Mouse (Mus musculus): ENCODE data around the gene Cenpp. TPM values are rescaled to one million over a fixed set of nuclear protein-coding genes. Genes with fewer than 3 reads are reported as not detected.

The Cenpp gene
- 1 to 10 TPM; 2.6 to 3.7 TPM for polyA plus RNA-seq (2017; shearing (Covaris generic))

GRCm38 (mm10) chr13:49652481-49653179 lies at the start of gene Cenpp, which contains the start of gene Nol8:
TSS of gene Cenpp (minus strand) at chr13:49652785.
TSS of gene Nol8 (plus strand) at chr13:49653078.

GRCm38 (mm10) chr13:49681351-49682232 lies 29.0 kb upstream of the Cenpp start, which contains the start of gene Iars:
TSS of gene Iars (plus strand) at chr13:49682100.

GRCm38 (mm10) chr13:49607714-49608113 lies 44.9 kb downstream of the Cenpp start, which contains the start of gene Ogn:
TSS of gene Ogn (plus strand) at chr13:49608046.

GRCm38 (mm10) chr13:49581541-49582530 lies 70.7 kb downstream of the Cenpp start, which contains the start of gene Omd:
TSS of gene Omd (plus strand) at chr13:49582462.

GRCm38 (mm10) chr13:49544279-49544678 lies 108.3 kb downstream of the Cenpp start, which contains the start of gene Aspn:
TSS of gene Aspn (plus strand) at chr13:49544443.

GRCm38 (mm10) chr13:49504510-49504909 lies 148.1 kb downstream of the Cenpp start, which contains the start of gene Ecm2:
TSS of gene Ecm2 (plus strand) at chr13:49504810.

GRCm38 (mm10) chr13:49492376-49493368 lies 159.9 kb downstream of the Cenpp start, which contains the start of gene Tes3-ps:
TSS of gene Tes3-ps (plus strand) at chr13:49493318.

GRCm38 (mm10) chr13:49420754-49421605 lies 231.6 kb downstream of the Cenpp start, which contains the start of gene Ippk:
TSS of gene Ippk (plus strand) at chr13:49421249.

Other genes starting within 250 kb of the Cenpp start
- gene Ippk, start 231.5 kb downstream of the Cenpp start, polyA plus RNA-seq (2017; shearing (Covaris generic)) = 10 to 100 TPM in 1 of 2 experiments, 1 to 10 TPM in 1; 8.3 to 11.4 TPM
- gene Tes3-ps, start 159.5 kb downstream of the Cenpp start, polyA plus RNA-seq (2017; shearing (Covaris generic)) = 1 to 10 TPM; 3.5 to 5.2 TPM
- under 1 TPM; 0.07 to 0.27 TPM for gene Ecm2, start 148.0 kb downstream of the Cenpp start, polyA plus RNA-seq (2017; shearing (Covaris generic))
- gene Aspn, start 108.3 kb downstream of the Cenpp start, polyA plus RNA-seq (2017; shearing (Covaris generic)) = under 1 TPM; 0.07 to 0.12 TPM
- under 1 TPM; 0.36 TPM for gene Omd, start 70.3 kb downstream of the Cenpp start, polyA plus RNA-seq (2017; shearing (Covaris generic))
- under 1 TPM in 1 of 2 experiments, not detected in 1; 0.17 TPM for gene Ogn, start 44.7 kb downstream of the Cenpp start, polyA plus RNA-seq (2017; shearing (Covaris generic))
- gene Nol8, start 293 bp upstream of the Cenpp start, polyA plus RNA-seq (2017; shearing (Covaris generic)) = 10 to 100 TPM; 29.4 to 37.2 TPM
- gene Iars, start 29.3 kb upstream of the Cenpp start, polyA plus RNA-seq (2017; shearing (Covaris generic)) = 10 to 100 TPM; 34.7 to 35.3 TPM
- not detected for gene Gm30302, start 146.2 kb upstream of the Cenpp start, polyA plus RNA-seq (2017; shearing (Covaris generic))

All from activated CD4-positive, CD25-positive, alpha-beta regulatory T cell (primary cell).